Mouse (Mus musculus) CH12.LX (cell line): ENCODE measurements at regions not wholly inside any gene's neighbourhood (a gene's known extent, or its start where the extent isn't known, plus 50 kb on each side); places are given as distances from the start of the nearest gene placed in this dataset.

Source experiments
- DNase-seq: peaks from one replicate; pipeline ENCODE4 v3.0.0-alpha.2; 2013; ENCODE audit errors: extremely low read depth
- H3K27ac ChIP-seq: 2 replicates; pipeline ENCODE4 v1.5.1; 2012; ENCODE audit warnings: low read depth, mild to moderate bottlenecking, control low read depth, moderate library complexity; ENCODE audit not compliant: insufficient read depth
- H3K27me3 ChIP-seq: replicated peaks from 2 replicates; pipeline ENCODE3; 2012; ENCODE audit warnings: inconsistent platforms
- H3K36me3 ChIP-seq, 2 experiments: replicated peaks in 1 of 2; 2 replicates each; pipeline versions ENCODE3 to v1.6.1; 2012; ENCODE audit warnings: inconsistent platforms in 1 of 2, low read length in 1 of 2, mild to moderate bottlenecking in 1 of 2, mixed read lengths in 1 of 2, moderate library complexity in 1 of 2; ENCODE audit not compliant: control insufficient read depth in 1 of 2, insufficient read depth in 1 of 2
- H3K4me1 ChIP-seq, 2 experiments: 2 replicates each; pipeline ENCODE4 v1.6.1; 2012; ENCODE audit warnings: inconsistent platforms in 1 of 2, moderate library complexity in 1 of 2; ENCODE audit not compliant: insufficient read depth in 2 of 2, control insufficient read depth in 1 of 2
- H3K4me2 ChIP-seq: 2 replicates; pipeline ENCODE4 v1.6.1; 2012; ENCODE audit warnings: low read depth, mild to moderate bottlenecking, control low read depth; ENCODE audit not compliant: poor library complexity, insufficient read depth, severe bottlenecking
- H3K4me3 ChIP-seq, 3 experiments: fragments of 150-350 bp in 1 of 3; sonication (generic) in 1 of 3; replicated peaks in 1 of 3; 2 replicates each; pipeline versions ENCODE3 to v1.5.1; 2011 to 2012; ENCODE audit warnings: low read depth in 2 of 3, low read length in 2 of 3, mild to moderate bottlenecking in 2 of 3, moderate library complexity in 2 of 3, control low read depth in 1 of 3, improper control_type of control experiment in 1 of 3, inconsistent platforms in 1 of 3, mixed read lengths in 1 of 3; ENCODE audit not compliant: poor library complexity in 1 of 3
- H3K79me2 ChIP-seq: replicated peaks from 2 replicates; pipeline ENCODE4 v1.6.1; 2012; ENCODE audit warnings: mild to moderate bottlenecking, moderate library complexity; ENCODE audit not compliant: control insufficient read depth, poor library complexity, insufficient read depth, severe bottlenecking; ENCODE audit errors: extremely low read depth
- H3K9ac ChIP-seq: 2 replicates; pipeline ENCODE4 v1.6.1; 2012; ENCODE audit warnings: low read depth, mild to moderate bottlenecking, control low read depth, moderate library complexity; ENCODE audit not compliant: insufficient read depth
- H3K9me3 ChIP-seq: replicated peaks from 2 replicates; pipeline ENCODE3; 2012; ENCODE audit warnings: low read length, inconsistent platforms, mixed read lengths
- CHD1 ChIP-seq: IDR thresholded peaks from 2 replicates; pipeline ENCODE4 v1.6.1; 2012; ENCODE audit warnings: low read depth, low read length, improper control_type of control experiment, inconsistent platforms
- CHD2 ChIP-seq: IDR thresholded peaks from 2 replicates; pipeline ENCODE4 v1.6.1; 2011; ENCODE audit warnings: low read length, improper control_type of control experiment
- CTCF ChIP-seq, 2 experiments: IDR thresholded peaks in 1 of 2; conservative IDR thresholded peaks in 1 of 2; 2 replicates each; pipeline ENCODE4 v1.5.1; 2011 to 2012; ENCODE audit warnings: low read depth in 2 of 2, low read length in 2 of 2, improper control_type of control experiment in 1 of 2, inconsistent platforms in 1 of 2, mild to moderate bottlenecking in 1 of 2, moderate library complexity in 1 of 2
- E2F4 ChIP-seq: IDR thresholded peaks from 2 replicates; pipeline ENCODE4 v1.6.1; 2011; ENCODE audit warnings: low read depth, low read length, improper control_type of control experiment; ENCODE audit not compliant: insufficient replicate concordance
- ELF1 ChIP-seq: IDR thresholded peaks from 2 replicates; pipeline ENCODE4 v1.6.1; 2014; ENCODE audit warnings: low read depth, mild to moderate bottlenecking, inconsistent platforms, low read length, improper control_type of control experiment
- GABPA ChIP-seq: IDR thresholded peaks from 2 replicates; pipeline ENCODE4 v1.6.1; 2012; ENCODE audit warnings: low read depth, low read length, improper control_type of control experiment, inconsistent platforms; ENCODE audit not compliant: insufficient replicate concordance
- HCFC1 ChIP-seq: IDR thresholded peaks from 2 replicates; pipeline ENCODE4 v1.6.1; 2012; ENCODE audit warnings: low read depth, mild to moderate bottlenecking, inconsistent platforms, low read length, improper control_type of control experiment
- IRF4 ChIP-seq: IDR thresholded peaks from 2 replicates; pipeline ENCODE4 v1.6.1; 2014; ENCODE audit warnings: low read depth, mild to moderate bottlenecking, inconsistent platforms, low read length, improper control_type of control experiment
- JUN ChIP-seq: IDR thresholded peaks from 2 replicates; pipeline ENCODE4 v1.6.1; 2011; ENCODE audit warnings: low read depth, mild to moderate bottlenecking, low read length, improper control_type of control experiment, moderate library complexity; ENCODE audit not compliant: insufficient read depth
- KAT2A ChIP-seq: IDR thresholded peaks from 2 replicates; pipeline ENCODE4 v1.6.1; 2012; ENCODE audit warnings: low read length, improper control_type of control experiment, inconsistent platforms; ENCODE audit not compliant: insufficient replicate concordance
- MAFK ChIP-seq: IDR thresholded peaks from 2 replicates; pipeline ENCODE4 v1.6.1; 2011; ENCODE audit warnings: low read length, improper control_type of control experiment; ENCODE audit not compliant: insufficient replicate concordance
- MAZ ChIP-seq: IDR thresholded peaks from 2 replicates; pipeline ENCODE4 v1.6.1; 2012; ENCODE audit warnings: low read depth, mild to moderate bottlenecking, inconsistent platforms, low read length, improper control_type of control experiment, moderate library complexity
- MYC ChIP-seq: IDR thresholded peaks from 2 replicates; pipeline ENCODE4 v1.6.1; 2011; ENCODE audit warnings: low read depth, mild to moderate bottlenecking, improper control_type of control experiment, low read length
- NELFE ChIP-seq: IDR thresholded peaks from 2 replicates; pipeline ENCODE4 v1.6.1; 2011; ENCODE audit warnings: low read depth, low read length, improper control_type of control experiment
- NRF1 ChIP-seq: IDR thresholded peaks from 2 replicates; pipeline ENCODE4 v1.6.1; 2014; ENCODE audit warnings: low read depth, mild to moderate bottlenecking, inconsistent platforms, low read length, improper control_type of control experiment, moderate library complexity
- POLR2A ChIP-seq: IDR thresholded peaks from 2 replicates; pipeline ENCODE4 v1.6.1; 2011; ENCODE audit warnings: low read depth, mild to moderate bottlenecking, improper control_type of control experiment, low read length
- SIN3A ChIP-seq: IDR thresholded peaks from 2 replicates; pipeline ENCODE4 v1.6.1; 2012; ENCODE audit warnings: low read length, improper control_type of control experiment, inconsistent platforms
- SMC3 ChIP-seq: IDR thresholded peaks from 2 replicates; pipeline ENCODE4 v1.6.1; 2011; ENCODE audit warnings: low read depth, low read length, improper control_type of control experiment
- TBP ChIP-seq: conservative IDR thresholded peaks from 2 replicates; pipeline ENCODE4 v1.6.1; 2011; ENCODE audit warnings: low read depth, low read length, improper control_type of control experiment
- TCF12 ChIP-seq: IDR thresholded peaks from 2 replicates; pipeline ENCODE4 v1.6.1; 2014; ENCODE audit warnings: low read depth, mild to moderate bottlenecking, inconsistent platforms, low read length, improper control_type of control experiment
- UBTF ChIP-seq: IDR thresholded peaks from 2 replicates; pipeline ENCODE4 v1.6.1; 2012; ENCODE audit warnings: low read depth, mild to moderate bottlenecking, inconsistent platforms, low read length, improper control_type of control experiment, moderate library complexity
- USF2 ChIP-seq: conservative IDR thresholded peaks from 2 replicates; pipeline ENCODE4 v1.6.1; 2011; ENCODE audit warnings: low read depth, low read length, improper control_type of control experiment
- ZC3H11A ChIP-seq: IDR thresholded peaks from 2 replicates; pipeline ENCODE4 v1.6.1; 2012; ENCODE audit warnings: low read depth, mild to moderate bottlenecking, inconsistent platforms, low read length, improper control_type of control experiment
- ZMIZ1 ChIP-seq: IDR thresholded peaks from 2 replicates; pipeline ENCODE4 v1.6.1; 2012; ENCODE audit warnings: low read depth, mild to moderate bottlenecking, inconsistent platforms, low read length, improper control_type of control experiment
- ZNF384 ChIP-seq: IDR thresholded peaks from 2 replicates; pipeline ENCODE4 v1.6.1; 2012; ENCODE audit warnings: low read depth, low read length, improper control_type of control experiment, inconsistent platforms
- dilution Hi-C: fragments of 300-500 bp; cut with MboI; formaldehyde crosslinking; loops from 2 replicates; pipeline ENCODE4 v1.14.3; 2020; ENCODE audit warnings: low sequenced_read_pairs; ENCODE audit not compliant: extremely low pct_unique_long_range_greater_than_20kb, extremely low pct_ligation_motif_present
- in situ Hi-C: fragments of 300-500 bp; cut with MboI; formaldehyde crosslinking; loops from 3 replicates; pipeline ENCODE4 v1.14.3; 2019; ENCODE audit warnings: low sequenced_read_pairs, low pct_ligation_motif_present, low pct_unique_long_range_greater_than_20kb, mixed read lengths

DNA sequence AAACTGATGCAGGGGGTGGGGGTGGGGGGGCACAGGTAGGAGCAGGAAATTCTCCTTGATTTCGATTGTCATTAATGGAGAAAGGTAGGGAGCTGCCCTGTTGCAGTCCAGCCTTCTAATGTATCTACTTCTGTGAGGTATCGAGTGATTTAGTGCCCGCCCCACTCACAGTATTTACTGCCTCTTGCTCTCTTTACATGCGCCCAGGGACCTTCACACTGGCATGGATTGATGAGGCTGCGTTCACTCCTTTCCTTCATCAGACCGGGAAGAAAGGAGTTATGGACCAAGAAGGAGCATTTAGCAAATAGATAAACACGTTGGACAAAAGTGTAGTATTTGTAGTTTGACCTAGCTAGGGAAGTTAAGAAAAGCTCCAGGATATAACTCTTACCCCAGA is 145.6 kb upstream of the Spag17 start:
- H3K36me3 ChIP-seq: no peaks in the 10 kb centered on the region
- no peaks in the 10 kb centered on the region for H3K27me3 ChIP-seq
- dilution Hi-C loops (no loop called here), in situ Hi-C loops (no loop called here)
- H3K4me1 ChIP-seq: no peaks in the 10 kb centered on the region
- H3K9ac ChIP-seq: no peak overlapping the region
- no peak overlapping the region for H3K4me3 ChIP-seq
- TF ChIP-seq JUN: no peak
- TF ChIP-seq CTCF (conservative IDR thresholded peaks at IDR 0.05 in 1 of 2, IDR thresholded peaks at IDR 0.05 in 1 of 2; ENCODE audit: low read depth in 2 of 2, low read length in 2 of 2): no peak
- TF ChIP-seq TBP: no peak
- no peak for TF ChIP-seq KAT2A
- no peak for TF ChIP-seq SMC3
- no peak for TF ChIP-seq ZMIZ1
- no peak for TF ChIP-seq E2F4
- no peaks in the 10 kb centered on the region for H3K9me3 ChIP-seq
- no peak for DNase-seq
- H3K79me2 ChIP-seq: no peaks in the 10 kb centered on the region
- no peak overlapping the region for H3K4me2 ChIP-seq
- H3K27ac ChIP-seq: no peak overlapping the region

DNA sequence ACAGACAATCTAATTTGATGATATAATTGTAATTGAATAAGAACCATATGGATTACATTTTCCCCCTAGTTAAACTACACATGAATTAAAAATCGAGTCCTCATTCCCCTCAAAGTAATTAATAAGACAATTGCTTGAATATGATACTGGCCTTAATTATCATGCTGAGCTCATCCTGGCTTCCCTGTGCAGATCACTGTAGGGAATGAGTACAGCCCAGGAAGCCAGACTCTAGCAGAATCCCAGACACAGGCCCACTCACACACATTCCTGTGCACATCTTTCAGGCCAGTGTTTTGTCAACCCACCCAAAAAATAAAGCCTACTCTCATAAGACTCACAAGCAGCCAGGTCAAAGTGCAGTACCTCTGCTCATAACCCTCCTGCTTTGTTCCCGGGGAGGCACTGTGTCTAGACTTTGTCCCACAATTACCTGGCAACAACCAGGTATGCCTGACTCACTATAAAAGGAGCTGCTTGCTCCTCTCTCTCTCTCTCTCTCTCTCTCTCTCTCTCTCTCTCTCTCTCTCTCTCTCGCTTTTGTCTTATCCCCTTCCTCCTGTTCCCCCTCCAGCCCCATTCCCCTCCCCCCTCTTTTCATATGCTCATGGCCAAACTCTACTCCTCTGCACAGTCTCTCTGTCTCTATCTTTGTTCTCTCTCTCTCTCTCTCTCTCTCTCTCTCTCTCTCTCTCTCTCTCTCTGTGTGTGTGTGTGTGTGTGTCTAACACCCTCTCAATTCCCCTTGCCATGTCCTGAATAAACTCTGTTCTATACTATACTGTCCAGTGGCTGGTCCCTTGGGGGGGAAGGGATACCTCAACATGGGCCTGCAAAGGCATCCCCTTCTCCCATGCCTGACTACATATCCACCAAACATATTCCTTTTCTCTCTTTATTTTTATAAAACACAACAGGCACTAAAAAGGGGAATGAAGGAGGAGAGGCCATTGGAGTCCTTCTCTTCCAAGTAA is 143.7 kb upstream of the Spag17 start:
- H3K79me2 ChIP-seq: no peaks in the 10 kb centered on the region
- in situ Hi-C loops (no loop called here), dilution Hi-C loops (no loop called here)
- no peak overlapping the region for H3K4me2 ChIP-seq
- no peaks in the 10 kb centered on the region for H3K27me3 ChIP-seq
- no peak overlapping the region for H3K9ac ChIP-seq
- no peaks in the 10 kb centered on the region for H3K9me3 ChIP-seq
- no peaks in the 10 kb centered on the region for H3K4me1 ChIP-seq
- H3K4me3 ChIP-seq: no peak overlapping the region
- no peaks in the 10 kb centered on the region for H3K36me3 ChIP-seq
- no peak for DNase-seq
- H3K27ac ChIP-seq: no peak overlapping the region
- TF ChIP-seq MAZ (no peak), NRF1 (no peak), POLR2A (no peak), NELFE (no peak)

DNA sequence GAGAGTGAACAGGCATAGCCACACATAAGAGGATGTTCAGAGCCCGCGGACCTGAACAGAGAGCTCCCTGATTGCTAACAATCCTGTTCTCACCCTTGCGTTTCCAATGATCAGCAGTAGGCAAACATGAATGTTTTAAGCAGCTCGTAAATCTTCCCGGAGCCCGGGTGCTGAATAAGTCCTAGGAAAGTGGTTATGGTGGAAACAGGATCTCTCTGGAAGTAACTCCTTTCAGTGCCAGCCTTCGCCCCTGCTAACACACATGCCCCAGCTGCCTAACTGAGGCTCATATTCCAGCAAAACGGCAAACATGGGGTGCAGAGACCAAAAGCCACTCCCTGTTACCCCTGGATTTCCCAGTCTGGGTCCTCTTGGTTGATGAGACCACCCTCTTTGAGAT is 135.5 kb upstream of the Spag17 start:
- dilution Hi-C loops (no loop called here), in situ Hi-C loops (no loop called here)

More for the DNA sequence above, 135.5 kb upstream of the Spag17 start:
- no peaks in the 10 kb centered on the region for H3K4me1 ChIP-seq
- H3K4me3 ChIP-seq: no peak overlapping the region
- no peaks in the 10 kb centered on the region for H3K27me3 ChIP-seq
- H3K4me2 ChIP-seq: no peak overlapping the region
- no peaks in the 10 kb centered on the region for H3K79me2 ChIP-seq
- TF ChIP-seq UBTF (no peak), IRF4 (no peak), USF2 (no peak), MYC (no peak), ZNF384 (no peak), SIN3A (no peak), TCF12 (no peak), GABPA (no peak), CHD1 (no peak), MAFK (no peak), HCFC1 (no peak), CHD2 (no peak), ELF1 (no peak), ZC3H11A (no peak), SMC3 (no peak)
- DNase-seq: no peak
- H3K27ac ChIP-seq: no peak overlapping the region
- H3K9me3 ChIP-seq: no peaks in the 10 kb centered on the region
- no peaks in the 10 kb centered on the region for H3K36me3 ChIP-seq
- H3K9ac ChIP-seq: no peak overlapping the region
